Mouse (Mus musculus) CH12.LX (cell line): Measurements from ENCODE around the gene Ap1g1.

Experiments used
- CTCF ChIP-seq, 2 experiments: IDR thresholded peaks in 1 of 2; conservative IDR thresholded peaks in 1 of 2; 2 replicates each; pipeline ENCODE4 v1.5.1; 2011 to 2012; ENCODE audit warnings: low read depth in 2 of 2, low read length in 2 of 2, improper control_type of control experiment in 1 of 2, inconsistent platforms in 1 of 2, mild to moderate bottlenecking in 1 of 2, moderate library complexity in 1 of 2
- NELFE ChIP-seq: IDR thresholded peaks from 2 replicates; pipeline ENCODE4 v1.6.1; 2011; ENCODE audit warnings: low read depth, low read length, improper control_type of control experiment
- NRF1 ChIP-seq: IDR thresholded peaks from 2 replicates; pipeline ENCODE4 v1.6.1; 2014; ENCODE audit warnings: low read depth, mild to moderate bottlenecking, inconsistent platforms, low read length, improper control_type of control experiment, moderate library complexity
- POLR2A ChIP-seq: IDR thresholded peaks from 2 replicates; pipeline ENCODE4 v1.6.1; 2011; ENCODE audit warnings: low read depth, mild to moderate bottlenecking, improper control_type of control experiment, low read length
- RCOR1 ChIP-seq: conservative IDR thresholded peaks from 2 replicates; pipeline ENCODE4 v1.6.1; 2012; ENCODE audit warnings: low read depth, mild to moderate bottlenecking, inconsistent platforms, low read length, improper control_type of control experiment

- TF ChIP-seq NRF1 = no peak
- TF ChIP-seq CTCF (conservative IDR thresholded peaks at IDR 0.05 in 1 of 2, IDR thresholded peaks at IDR 0.05 in 1 of 2; ENCODE audit: low read depth in 2 of 2, low read length in 2 of 2) = no peak
- TF ChIP-seq NELFE = no peak
- TF ChIP-seq POLR2A = no peak
- no peak for TF ChIP-seq RCOR1
Observed at GRCm38 (mm10) chr8:109764031-109764430, 14.3 kb upstream of the Ap1g1 start.
